Mouse (Mus musculus) stomach, embryonic 16.5 days (tissue): ENCODE data around the gene Tnpo3. TPM values are rescaled to one million over a fixed set of nuclear protein-coding genes. Genes with fewer than 3 reads are reported as not detected.
A peak's percentile ranks its signal among the peaks of the same experiment; 100 is the strongest.

Source experiments
- ATAC-seq: fragments of 200-750 bp; cut with Nextera tagmentation; 2 replicates; pipeline ENCODE4 v1.8.0; 2017; ENCODE audit warnings: moderate number of reproducible peaks, moderate TSS enrichment; ENCODE audit not compliant: insufficient read depth, low FRiP score
- H3K27ac ChIP-seq: fragments of 300-500 bp; sonication (generic); 2 replicates; pipeline ENCODE4 v1.5.1; 2014; ENCODE audit warnings: low read length
- H3K27me3 ChIP-seq: fragments of 300-500 bp; sonication (generic); 2 replicates; pipeline ENCODE4 v1.6.1; 2014; ENCODE audit warnings: low read length, control low read depth, mixed read lengths; ENCODE audit not compliant: control insufficient read depth, insufficient read depth
- H3K36me3 ChIP-seq: fragments of 300-500 bp; sonication (generic); 2 replicates; pipeline ENCODE4 v1.6.1; 2014; ENCODE audit warnings: low read length; ENCODE audit not compliant: control insufficient read depth, insufficient read depth
- H3K4me1 ChIP-seq: fragments of 300-500 bp; sonication (generic); 2 replicates; pipeline ENCODE4 v1.6.1; 2014; ENCODE audit warnings: low read length, control low read depth, mixed read lengths; ENCODE audit not compliant: control insufficient read depth, insufficient read depth
- H3K4me2 ChIP-seq: fragments of 300-500 bp; sonication (generic); 2 replicates; pipeline ENCODE4 v1.6.1; 2014; ENCODE audit warnings: low read depth, low read length, mixed read lengths
- H3K4me3 ChIP-seq: fragments of 300-500 bp; sonication (generic); replicated peaks from 2 replicates; pipeline ENCODE4 v1.5.1; 2014; ENCODE audit warnings: mild to moderate bottlenecking, low read length
- H3K9ac ChIP-seq: fragments of 300-500 bp; sonication (generic); 2 replicates; pipeline ENCODE4 v1.6.1; 2014; ENCODE audit warnings: low read length
- H3K9me3 ChIP-seq: fragments of 300-500 bp; sonication (generic); replicated peaks from 2 replicates; pipeline ENCODE4 v1.6.1; 2016; ENCODE audit warnings: low read length, control low read depth; ENCODE audit not compliant: control insufficient read depth
- WGBS: fragments of 180-500 bp; shearing (Covaris S2); extraction: QIAGEN DNeasy Blood & Tissue Kit; methylation state at CpG from one replicate; pipeline ENCODE4 v1.1.7; 2014; 5-methylcytosine and 5-hydroxymethylcytosine counted together
- polyA plus RNA-seq: library from polyadenylated mRNA; unstranded; fragments of >200 nt; fragmentation: Nextera tagmentation; extraction: Ambion mirVana; gene quantifications from 2 replicates; pipeline ENCODE4 v1.2.1, GENCODE M21; 2015

Gene Tnpo3
- polyA plus RNA-seq, 1 experiment from 2014 or later, result 75.1 TPM

GRCm38 (mm10) chr6:29536651-29537193 is 73.0 kb downstream of the Tnpo3 start:
- H3K4me1 ChIP-seq, result no peaks in the 10 kb centered on the region
- ATAC-seq, result no peak
- H3K4me3 ChIP-seq, result no peak overlapping the region
- H3K9ac ChIP-seq, result no peak overlapping the region
- 70% methylated on average over 4 of the region's 4 CpGs for WGBS
- H3K36me3 ChIP-seq, result peaks cover 4% of the 10 kb centered on the region; the same call in 1 of the 2 replicates
- no peak overlapping the region for H3K27ac ChIP-seq
- H3K9me3 ChIP-seq, result no peaks in the 10 kb centered on the region
- H3K4me2 ChIP-seq, result no peak overlapping the region
- no peaks in the 10 kb centered on the region for H3K27me3 ChIP-seq

DNA sequence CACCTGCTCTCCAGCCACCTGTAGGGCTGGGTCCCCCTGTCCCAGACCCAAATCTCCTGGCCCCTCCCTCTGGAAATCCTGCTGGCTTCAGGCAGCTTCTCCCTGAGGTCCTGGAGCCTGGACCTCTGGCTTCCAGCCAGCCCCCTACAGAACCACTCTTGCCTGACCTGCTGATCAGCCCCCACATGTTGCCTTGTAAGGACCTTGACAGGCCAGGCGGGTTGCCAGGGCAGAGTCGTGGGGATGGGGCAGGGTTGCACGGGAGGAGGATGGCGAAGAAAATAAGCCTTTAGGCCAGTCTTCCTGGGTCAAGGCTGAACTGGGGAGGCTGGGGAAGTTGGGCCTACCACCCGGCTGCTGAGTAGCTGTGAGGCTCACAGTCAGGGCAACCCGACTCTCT is 74.4 kb downstream of the Tnpo3 start:
- H3K4me2 ChIP-seq, result no peak overlapping the region
- no peaks in the 10 kb centered on the region for H3K36me3 ChIP-seq
- no peak overlapping the region for H3K9ac ChIP-seq
- no peak for ATAC-seq
- no peak overlapping the region for H3K4me3 ChIP-seq
- H3K4me1 ChIP-seq, result no peaks in the 10 kb centered on the region
- WGBS, result 59% methylated on average over 6 of the region's 6 CpGs
- H3K27me3 ChIP-seq, result no peaks in the 10 kb centered on the region
- no peak overlapping the region for H3K27ac ChIP-seq
- no peaks in the 10 kb centered on the region for H3K9me3 ChIP-seq

DNA sequence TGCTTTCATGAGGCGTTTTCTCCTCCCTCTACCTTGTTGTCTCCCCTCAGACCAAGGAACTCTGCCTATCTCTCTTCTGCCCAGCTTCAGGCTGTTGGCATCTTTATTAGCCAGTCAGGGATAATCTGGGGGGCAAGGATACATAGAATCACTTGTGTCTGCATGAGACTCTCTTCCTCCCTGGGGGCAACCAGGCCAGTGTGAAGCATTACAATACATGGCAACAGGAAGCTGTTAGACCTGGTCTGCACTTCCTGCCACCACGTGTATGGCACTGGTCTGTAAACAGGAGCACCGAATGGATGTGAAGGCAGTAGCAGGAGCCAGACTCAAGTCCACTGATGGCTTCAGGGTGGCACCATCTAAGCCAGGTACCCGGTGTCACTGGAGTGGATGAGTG is 79.6 kb downstream of the Tnpo3 start:
- Histone ChIP-seq H3K4me2 (no peak overlapping the region), H3K36me3 (no peaks in the 10 kb centered on the region), H3K9me3 (peaks cover 4% of the 10 kb centered on the region; the same call in 1 of the 2 replicates), H3K27me3 (peaks cover 18% of the 10 kb centered on the region), H3K4me3 (no peak overlapping the region), H3K4me1 (peaks cover 32% of the 10 kb centered on the region), H3K27ac (no peak overlapping the region), H3K9ac (no peak overlapping the region)
- no peak for ATAC-seq
- 51% methylated on average over 4 of the region's 4 CpGs for whole genome bisulfite sequencing

- Histone ChIP-seq H3K4me2 (peak overlapping the region; percentile 99; the same call in 1 of the 2 replicates), H3K27me3 (peaks cover 18% of the 10 kb centered on the region), H3K36me3 (no peaks in the 10 kb centered on the region), H3K4me3 (peak overlapping the region; percentile 11; the same call in 1 of the 2 replicates), H3K9me3 (peaks cover 4% of the 10 kb centered on the region; the same call in 1 of the 2 replicates), H3K9ac (no peak overlapping the region; the same call in 1 of the 2 replicates), H3K27ac (no peak overlapping the region), H3K4me1 (peaks cover 32% of the 10 kb centered on the region)
- no peak for ATAC-seq
- WGBS, result 33% methylated on average over 2 of the region's 2 CpGs
Measured at GRCm38 (mm10) chr6:29529444-29529820, 80.3 kb downstream of the Tnpo3 start.

- Histone ChIP-seq H3K4me1 (peaks cover 36% of the 10 kb centered on the region), H3K36me3 (no peaks in the 10 kb centered on the region), H3K27me3 (peaks cover 18% of the 10 kb centered on the region), H3K9ac (peak overlapping the region; percentile 8; the same call in 1 of the 2 replicates), H3K27ac (0 out of 2 replicates have a peak overlapping the region, but pooled peaks have one; percentile 6), H3K4me2 (peak overlapping the region; percentile 99), H3K4me3 (peak overlapping the region; percentile 66), H3K9me3 (peaks cover 4% of the 10 kb centered on the region; the same call in 1 of the 2 replicates)
- 20% methylated on average over 13 of the region's 13 CpGs for WGBS
- no peak for ATAC-seq
Measured at GRCm38 (mm10) chr6:29528561-29529443, 80.9 kb downstream of the Tnpo3 start.

GRCm38 (mm10) chr6:29528165-29528505 is 81.6 kb downstream of the Tnpo3 start:
- Histone ChIP-seq H3K4me2 (peak overlapping the region; percentile 99), H3K36me3 (no peaks in the 10 kb centered on the region), H3K9me3 (peaks cover 4% of the 10 kb centered on the region; the same call in 1 of the 2 replicates), H3K4me3 (peak overlapping the region; percentile 66), H3K27me3 (peaks cover 18% of the 10 kb centered on the region), H3K27ac (no peak overlapping the region), H3K9ac (peak overlapping the region; percentile 77), H3K4me1 (peaks cover 36% of the 10 kb centered on the region)
- ATAC-seq, result no peak
- WGBS, result 12% methylated on average over 8 of the region's 8 CpGs

- no peaks in the 10 kb centered on the region for H3K36me3 ChIP-seq
- peak overlapping the region; percentile 99 for H3K4me2 ChIP-seq
- peaks cover 18% of the 10 kb centered on the region for H3K27me3 ChIP-seq
- 6% methylated on average over 34 of the region's 34 CpGs for WGBS
- ATAC-seq, result 0 out of 2 replicates have a peak, but pooled peaks have one; percentile 35
- peaks cover 38% of the 10 kb centered on the region for H3K4me1 ChIP-seq
- peak overlapping the region; percentile 66 for H3K4me3 ChIP-seq
- H3K27ac ChIP-seq, result no peak overlapping the region; the same call in 1 of the 2 replicates
- peak overlapping the region; percentile 77 for H3K9ac ChIP-seq
- H3K9me3 ChIP-seq, result peaks cover 4% of the 10 kb centered on the region; the same call in 1 of the 2 replicates
Measured at GRCm38 (mm10) chr6:29527361-29528164, 82.1 kb downstream of the Tnpo3 start.

- H3K9ac ChIP-seq, result peak within 1 kb of the TSS; percentile 77
- H3K4me1 ChIP-seq, result peaks cover 38% of the 10 kb centered on the region
- WGBS, result 1% methylated on average over 79 of the region's 96 CpGs
- peak; percentile 35; the same call in 1 of the 2 replicates for ATAC-seq
- peaks cover 4% of the 10 kb centered on the region; the same call in 1 of the 2 replicates for H3K9me3 ChIP-seq
- H3K27me3 ChIP-seq, result peaks cover 18% of the 10 kb centered on the region
- no peak within 1 kb of the TSS; the same call in 1 of the 2 replicates for H3K27ac ChIP-seq
- peak within 1 kb of the TSS; percentile 99 for H3K4me2 ChIP-seq
- no peaks in the 10 kb centered on the region for H3K36me3 ChIP-seq
- H3K4me3 ChIP-seq, result peak within 1 kb of the TSS; percentile 66
Measured at GRCm38 (mm10) chr6:29526281-29527251, 83.1 kb downstream of the Tnpo3 start, which contains the start of gene Irf5. TSS of gene Irf5 (plus strand) at chr6:29526625.
